Mouse (Mus musculus) cerebellum, adult 11-12 months (tissue): ENCODE results near the gene Mn1.

Experiments
- DNase-seq: peaks from one replicate; pipeline ENCODE4 v3.0.0; 2022

Mn1 gene

GRCm38 (mm10) chr5:111409412-111410044, 7.6 kb upstream of the Mn1 start:
- no peak for DNase-seq

- no peak for DNase-seq
Measured at GRCm38 (mm10) chr5:111410665-111411064, 6.5 kb upstream of the Mn1 start.

- DNase-seq = no peak
Measured at GRCm38 (mm10) chr5:111414192-111414591, 3.0 kb upstream of the Mn1 start.

- no peak for DNase-seq
Measured at GRCm38 (mm10) chr5:111414770-111415249, 2.4 kb upstream of the Mn1 start.

GRCm38 (mm10) chr5:111415575-111415974, 1.6 kb upstream of the Mn1 start:
- DNase-seq = no peak

- DNase-seq = no peak
Measured at GRCm38 (mm10) chr5:111416048-111416447, 1.1 kb upstream of the Mn1 start.

GRCm38 (mm10) chr5:111417378-111418131, 393 bp downstream of the Mn1 start:
- DNase-seq = no peak

GRCm38 (mm10) chr5:111418202-111419120, 1.3 kb downstream of the Mn1 start:
- DNase-seq = no peak

GRCm38 (mm10) chr5:111419121-111419881, 2.1 kb downstream of the Mn1 start:
- DNase-seq = no peak

GRCm38 (mm10) chr5:111420011-111420691, 3.0 kb downstream of the Mn1 start:
- DNase-seq = no peak

GRCm38 (mm10) chr5:111420896-111421295, 3.7 kb downstream of the Mn1 start:
- DNase-seq = no peak

GRCm38 (mm10) chr5:111421424-111421823, 4.3 kb downstream of the Mn1 start:
- no peak for DNase-seq

GRCm38 (mm10) chr5:111422058-111422800, 5.1 kb downstream of the Mn1 start:
- DNase-seq = no peak

GRCm38 (mm10) chr5:111423011-111423410, 5.8 kb downstream of the Mn1 start:
- no peak for DNase-seq

GRCm38 (mm10) chr5:111423616-111424015, 6.5 kb downstream of the Mn1 start:
- no peak for DNase-seq

GRCm38 (mm10) chr5:111425813-111426212, 8.7 kb downstream of the Mn1 start:
- no peak for DNase-seq

GRCm38 (mm10) chr5:111426249-111426648, 9.1 kb downstream of the Mn1 start:
- no peak for DNase-seq

- no peak for DNase-seq
Measured at GRCm38 (mm10) chr5:111428882-111429281, 11.7 kb downstream of the Mn1 start.

- no peak for DNase-seq
Measured at GRCm38 (mm10) chr5:111429726-111430125, 12.6 kb downstream of the Mn1 start.

GRCm38 (mm10) chr5:111431007-111431730, 14.0 kb downstream of the Mn1 start:
- no peak for DNase-seq
